Mouse (Mus musculus) C2C12 (cell line): ENCODE measurements at regions not wholly inside any gene's neighbourhood (a gene's known extent, or its start where the extent isn't known, plus 50 kb on each side); places are given as distances from the start of the nearest gene placed in this dataset.

Experiments
- CTCF ChIP-seq: IDR thresholded peaks from one replicate; pipeline ENCODE4 v1.5.1; 2011; ENCODE audit not compliant: control insufficient read depth, insufficient read depth, insufficient read length
- MAX ChIP-seq: IDR thresholded peaks from one replicate; pipeline ENCODE4 v1.6.1; 2011; ENCODE audit warnings: mild to moderate bottlenecking, control low read depth
- MYOD1 ChIP-seq: IDR thresholded peaks from one replicate; pipeline ENCODE4 v1.6.1; 2011; ENCODE audit warnings: low read depth; ENCODE audit not compliant: control insufficient read depth, insufficient read length
- MYOG ChIP-seq: IDR thresholded peaks from one replicate; pipeline ENCODE4 v1.6.1; 2011; ENCODE audit not compliant: control insufficient read depth, insufficient read length; ENCODE audit errors: extremely low read depth

- TF ChIP-seq MYOD1 (no peak), CTCF (no peak), MAX (no peak), MYOG (no peak)
Observed at GRCm38 (mm10) chr4:56643999-56644962, 95.6 kb upstream of the Gm26657 start.
